Comparison of ENCODE assay signal across 17 mouse cellular contexts in genomic region chr4:147346361-147347035, GRCm38 (mm10). TPM values are rescaled to one million over a fixed set of nuclear protein-coding genes. Genes with fewer than 3 reads are reported as not detected.
DNase-seq lines count a peak whose midpoint lies in the region; ATAC-seq lines count a peak whose summit lies in the region.
"Not testable (repeated sequence)": the region's sequence is repeated elsewhere in the genome, so short reads cannot be mapped to it uniquely, and the experiment has no call there.
"Had no signal": no experiment of that assay in that cellular context is flagged by ENCODE, and none has a peak within 500 bp of the region (broad histone marks: within the 10 kb centered on the region; RNA-seq: fewer than 3 reads in every experiment).

No protein-coding gene starts in this region.

- H3K4me3 ChIP-seq in forebrain, embryonic 10.5 days; liver, embryonic 11.5 days (ENCODE audit: low read depth, low read length); midbrain, embryonic 11.5 days (ENCODE audit: low read depth, low read length): not testable (repeated sequence)

- not testable (repeated sequence) for H3K4me1 ChIP-seq in forebrain, embryonic 10.5 days; liver, embryonic 11.5 days (replicated peaks; ENCODE audit: control insufficient read depth, insufficient read depth, low read length); midbrain, embryonic 11.5 days (ENCODE audit: control insufficient read depth, insufficient read depth, low read length)

- not testable (repeated sequence) for H3K9ac ChIP-seq in liver, embryonic 11.5 days (ENCODE audit: low read depth, low read length); midbrain, embryonic 11.5 days (ENCODE audit: low read length)

- H3K9me3 ChIP-seq in forebrain, embryonic 10.5 days = peaks cover 81% of the 10 kb centered on the region
- H3K9me3 ChIP-seq in liver, embryonic 11.5 days (ENCODE audit: control insufficient read depth, low read length) = peaks cover 50% of the 10 kb centered on the region
- H3K9me3 ChIP-seq in midbrain, embryonic 11.5 days (ENCODE audit: control insufficient read depth, low read length) = peaks cover 35% of the 10 kb centered on the region

- peak; percentile 9 for DNase-seq in forebrain, embryonic 10.5 days (ENCODE audit: extremely low spot score, low spot score)
- peak; percentile 2 for DNase-seq in gastrocnemius, postnatal 25 days
- DNase-seq in heart, adult 11 months = peak; percentile 88
- peak; percentile 12 for DNase-seq in liver, embryonic 11.5 days (ENCODE audit: low spot score)
- peak; percentile 70 for DNase-seq in midbrain, embryonic 11.5 days (ENCODE audit: low spot score, missing footprints)
- peak; percentile 1 for DNase-seq in thymus, postnatal 0 days (ENCODE audit: low spot score)

- not testable (repeated sequence) for H3K4me2 ChIP-seq in liver, embryonic 11.5 days; midbrain, embryonic 11.5 days

- not testable (repeated sequence) for H3K36me3 ChIP-seq in forebrain, embryonic 10.5 days (replicated peaks); liver, embryonic 11.5 days (ENCODE audit: control insufficient read depth, insufficient read depth, low read length); midbrain, embryonic 11.5 days (ENCODE audit: control insufficient read depth, insufficient read depth, low read length)

- H3K27ac ChIP-seq in forebrain, embryonic 10.5 days; liver, embryonic 11.5 days (ENCODE audit: low read depth, low read length); midbrain, embryonic 11.5 days (ENCODE audit: low read depth, low read length): not testable (repeated sequence)

- ATAC-seq in liver, embryonic 11.5 days (replicated peaks; ENCODE audit: low FRiP score); midbrain, embryonic 11.5 days (ENCODE audit: low FRiP score): not testable (repeated sequence)

- WGBS in forebrain, embryonic 10.5 days = 80% methylated on average over 4 of the region's 4 CpGs
- WGBS in liver, embryonic 11.5 days = 59% methylated on average over 4 of the region's 4 CpGs
- WGBS in midbrain, embryonic 11.5 days = 67% methylated on average over 4 of the region's 4 CpGs

- H3K27me3 ChIP-seq in forebrain, embryonic 10.5 days (ENCODE audit: poor library complexity, severe bottlenecking); liver, embryonic 11.5 days (replicated peaks; ENCODE audit: control insufficient read depth, insufficient read depth, low read length); midbrain, embryonic 11.5 days (ENCODE audit: control insufficient read depth, insufficient read depth, low read length): not testable (repeated sequence)

RNA-seq across cellular contexts. Expression of gene Zfp978, which starts 14.6 kb away (rescaled TPM):
- 0.30 TPM in 1 of 2 replicates, not detected in the other for polyA plus RNA-seq in forebrain, embryonic 10.5 days (2016; fragmentation: Nextera tagmentation; extraction: Ambion mirVana)
- not detected for total RNA-seq in gastrocnemius, postnatal 25 days (2021)
- 0.37 and 0.55 TPM in 2 replicates for polyA plus RNA-seq in liver, embryonic 11.5 days (2014; fragmentation: Nextera tagmentation; extraction: Ambion mirVana)
- 0.23 and 0.29 TPM in 2 replicates for polyA plus RNA-seq in midbrain, embryonic 11.5 days (2014; fragmentation: Nextera tagmentation; extraction: Ambion mirVana)
- polyA plus RNA-seq in thymus, postnatal 0 days (2015; fragmentation: Nextera tagmentation; extraction: Ambion mirVana) = not detected in 2 replicates
- total RNA-seq: adrenal gland, postnatal 14 days; forebrain, postnatal 0 days had no signal
- polyA plus RNA-seq: CD4-positive, CD25-positive, alpha-beta regulatory T cell, adult 4 months; cerebellum, adult 2 months; cortical plate, adult 2 months; embryonic facial prominence, embryonic 12.5 days; embryonic facial prominence, embryonic 14.5 days; forebrain, embryonic 13.5 days; forebrain, embryonic 15.5 days; forebrain, postnatal 0 days; G1E had no signal

RNA-seq across cellular contexts. Expression of gene Zfp988, which starts 41.0 kb away (rescaled TPM):
- polyA plus RNA-seq in forebrain, embryonic 10.5 days (2016; fragmentation: Nextera tagmentation; extraction: Ambion mirVana) = 0.16 TPM in 1 of 2 replicates, not detected in the other
- total RNA-seq in gastrocnemius, postnatal 25 days (2021) = not detected
- 0.34 and 0.39 TPM in 2 replicates for polyA plus RNA-seq in liver, embryonic 11.5 days (2014; fragmentation: Nextera tagmentation; extraction: Ambion mirVana)
- polyA plus RNA-seq in midbrain, embryonic 11.5 days (2014; fragmentation: Nextera tagmentation; extraction: Ambion mirVana) = 0.10 TPM in 1 of 2 replicates, not detected in the other
- 0.48 and 0.60 TPM in 2 replicates for polyA plus RNA-seq in thymus, postnatal 0 days (2015; fragmentation: Nextera tagmentation; extraction: Ambion mirVana)
- total RNA-seq: CH12.LX; forebrain, postnatal 0 days had no signal
- polyA plus RNA-seq: embryonic facial prominence, embryonic 14.5 days; forebrain, embryonic 13.5 days; forebrain, embryonic 15.5 days; forebrain, postnatal 0 days had no signal

Comparison
In these comparisons a context has a peak if more than half of its experiments do, and no peak if none do; other contexts are left out.
1. DNase-seq: peak in every context shown above with its lines; median percentile 88 in heart, adult 11 months; 70 in midbrain, embryonic 11.5 days; 12 in liver, embryonic 11.5 days; 9 in forebrain, embryonic 10.5 days; 2 in gastrocnemius, postnatal 25 days; 1 in thymus, postnatal 0 days.